Mouse (Mus musculus): ENCODE measurements around the gene Rps19bp1. TPM values are rescaled to one million over a fixed set of nuclear protein-coding genes. Genes with fewer than 3 reads are reported as not detected.

The Rps19bp1 gene
- total and polyA plus RNA-seq, 3 experiments, result 78.9 to 155 TPM; not detected in 1

DNA sequence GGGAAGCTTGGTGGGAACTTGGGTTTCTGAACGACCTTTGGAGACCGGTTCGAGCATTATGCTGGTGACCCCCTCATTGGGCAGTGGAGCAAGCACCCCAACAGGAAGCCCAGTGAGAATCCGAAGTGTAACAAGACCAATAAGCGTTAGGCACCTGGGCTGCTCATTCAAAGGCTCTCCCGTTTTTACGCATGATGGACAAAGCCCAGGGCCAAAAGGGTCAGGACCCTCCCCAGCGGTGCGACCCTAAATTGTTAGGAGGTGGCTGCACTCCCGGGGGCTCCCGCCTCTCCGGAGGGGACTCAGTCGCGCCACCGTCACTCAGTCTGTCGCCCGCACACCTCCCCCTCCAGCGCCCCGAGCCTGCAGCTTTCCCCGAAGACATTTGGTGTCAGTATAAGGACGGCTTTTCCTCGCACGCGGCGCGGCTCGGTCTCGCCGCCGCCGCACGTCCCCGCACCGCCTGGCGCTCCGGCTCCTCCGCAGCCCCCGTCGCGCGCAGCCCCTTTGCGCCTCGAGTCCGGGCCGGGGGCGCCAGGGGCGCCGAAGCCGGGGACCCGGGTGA, 22.8 kb upstream of the Rps19bp1 start, which contains the start of gene Cacna1i (continued):
- TF ChIP-seq GATA1 (IDR thresholded peaks at IDR 0.05; ENCODE audit: low read depth, low read length), result no peak
- no peak for TF ChIP-seq JUND (IDR thresholded peaks at IDR 0.05; ENCODE audit: low read depth, low read length)
- no peak for TF ChIP-seq MAX (IDR thresholded peaks at IDR 0.05; ENCODE audit: low read length)

- peak; percentile 53 for DNase-seq (ENCODE audit: low read depth, low spot score)
- no peak overlapping the region for H3K9ac ChIP-seq (ENCODE audit: control insufficient read depth, low read depth, low read length, poor library complexity, severe bottlenecking)
- H3K4me1 ChIP-seq (ENCODE audit: control insufficient read depth in 1 of 2, insufficient read depth in 2 of 2, low read length in 2 of 2), result no peaks in the 10 kb centered on the region
- H3K27me3 ChIP-seq (ENCODE audit: control insufficient read depth in 1 of 2, insufficient read depth in 2 of 2, low read length in 2 of 2), result peaks cover 0 to 2% of the 10 kb centered on the region in 2 experiments; a peak in 1 of 4 replicates
- H3K36me3 ChIP-seq (ENCODE audit: control insufficient read depth in 1 of 2, insufficient read depth in 2 of 2, low read length in 2 of 2), result no peaks in the 10 kb centered on the region
- H3K79me2 ChIP-seq (ENCODE audit: control insufficient read depth, insufficient read depth, low read length, poor library complexity), result no peaks in the 10 kb centered on the region
- H3K9me3 ChIP-seq (replicated peaks; ENCODE audit: insufficient read depth, low read length), result no peaks in the 10 kb centered on the region
- TF ChIP-seq SMC3 (IDR thresholded peaks at IDR 0.05; ENCODE audit: low read depth, low read length), result peak; percentile 79
- peak; percentile 36; the same call in 1 of the 2 replicates for TF ChIP-seq ZC3H11A (IDR thresholded peaks at IDR 0.05; ENCODE audit: low read depth, low read length)
- no peak for TF ChIP-seq EP300 (IDR thresholded peaks at IDR 0.05; ENCODE audit: low read depth in 1 of 2, low read length in 2 of 2)
- TF ChIP-seq CTCF (IDR thresholded peaks at IDR 0.05 in 2 of 3, conservative IDR thresholded peaks at IDR 0.05 in 1 of 3; ENCODE audit: control insufficient read depth in 1 of 3, insufficient read depth in 1 of 3, low read depth in 2 of 3, low read length in 3 of 3, poor library complexity in 1 of 3, severe bottlenecking in 1 of 3), result peak; percentile 77 to 85 (median 78)
- TF ChIP-seq RAD21 (IDR thresholded peaks at IDR 0.05; ENCODE audit: low read depth, low read length), result peak; percentile 30
- no peak for TF ChIP-seq JUND (IDR thresholded peaks at IDR 0.05; ENCODE audit: low read depth, low read length)
- H3K27ac ChIP-seq (ENCODE audit: control insufficient read depth, low read depth, low read length), result no peak overlapping the region
- no peak overlapping the region for H3K4me3 ChIP-seq (ENCODE audit: control insufficient read depth in 1 of 2, insufficient read depth in 1 of 2, low read depth in 2 of 2, low read length in 2 of 2)
Measured at GRCm38 (mm10) chr15:80280646-80281045, 16.5 kb upstream of the Rps19bp1 start.

DNA sequence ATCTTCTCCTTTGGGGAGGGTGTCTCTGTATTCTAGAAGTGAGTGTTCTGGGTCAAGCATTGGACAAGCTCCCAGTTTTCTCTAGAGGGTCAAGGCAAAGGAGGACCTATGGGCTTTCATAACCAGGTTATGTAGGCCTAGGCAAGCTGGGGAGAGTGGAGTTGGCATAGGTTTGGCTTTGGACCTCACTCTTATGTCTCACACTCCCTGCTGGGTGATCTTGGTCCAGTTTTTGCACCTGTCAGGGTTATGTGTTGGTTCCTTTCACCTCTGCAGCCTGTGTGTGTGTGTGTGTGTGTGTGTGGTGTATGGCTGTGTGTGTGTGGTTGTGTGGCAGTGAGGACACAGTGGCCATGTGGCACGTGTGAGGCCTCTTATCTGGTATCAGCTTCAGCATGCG, 14.9 kb upstream of the Rps19bp1 start:
- Histone ChIP-seq H3K4me3 (ENCODE audit: control insufficient read depth in 1 of 2, insufficient read depth in 1 of 2, low read depth in 2 of 2, low read length in 2 of 2) (no peak overlapping the region), H3K4me1 (ENCODE audit: control insufficient read depth in 1 of 2, insufficient read depth in 2 of 2, low read length in 2 of 2) (no peaks in the 10 kb centered on the region), H3K9ac (ENCODE audit: control insufficient read depth, low read depth, low read length, poor library complexity, severe bottlenecking) (no peak overlapping the region), H3K27ac (ENCODE audit: control insufficient read depth, low read depth, low read length) (no peak overlapping the region), H3K9me3 (replicated peaks; ENCODE audit: insufficient read depth, low read length) (no peaks in the 10 kb centered on the region), H3K27me3 (ENCODE audit: control insufficient read depth in 1 of 2, insufficient read depth in 2 of 2, low read length in 2 of 2) (peaks cover 0 to 3% of the 10 kb centered on the region in 2 experiments; a peak in 1 of 4 replicates), H3K36me3 (ENCODE audit: control insufficient read depth in 1 of 2, insufficient read depth in 2 of 2, low read length in 2 of 2) (no peaks in the 10 kb centered on the region), H3K79me2 (ENCODE audit: control insufficient read depth, insufficient read depth, low read length, poor library complexity) (no peaks in the 10 kb centered on the region)
- DNase-seq (ENCODE audit: low read depth, low spot score), result no peak
- TF ChIP-seq USF1 (IDR thresholded peaks at IDR 0.05; ENCODE audit: low read depth, low read length), result no peak
- TF ChIP-seq POLR2AphosphoS5 (IDR thresholded peaks at IDR 0.05; ENCODE audit: borderline replicate concordance, low read depth, low read length), result no peak
- TF ChIP-seq MAX (IDR thresholded peaks at IDR 0.05; ENCODE audit: low read length), result no peak
- no peak for TF ChIP-seq HCFC1 (IDR thresholded peaks at IDR 0.05; ENCODE audit: low read depth, low read length)
- no peak for TF ChIP-seq CTCF (IDR thresholded peaks at IDR 0.05 in 2 of 3, conservative IDR thresholded peaks at IDR 0.05 in 1 of 3; ENCODE audit: control insufficient read depth in 1 of 3, insufficient read depth in 1 of 3, low read depth in 2 of 3, low read length in 3 of 3, poor library complexity in 1 of 3, severe bottlenecking in 1 of 3)
- TF ChIP-seq ELF1 (IDR thresholded peaks at IDR 0.05; ENCODE audit: low read depth, low read length), result no peak
- TF ChIP-seq ZC3H11A (IDR thresholded peaks at IDR 0.05; ENCODE audit: low read depth, low read length), result no peak
- no peak for TF ChIP-seq POLR2AphosphoS2 (IDR thresholded peaks at IDR 0.05; ENCODE audit: low read length)
- no peak for TF ChIP-seq MEF2A (IDR thresholded peaks at IDR 0.05; ENCODE audit: extremely low read depth, insufficient replicate concordance, low read depth, low read length, poor library complexity, severe bottlenecking)
- no peak for TF ChIP-seq EP300 (IDR thresholded peaks at IDR 0.05; ENCODE audit: low read depth in 1 of 2, low read length in 2 of 2)
- no peak for TF ChIP-seq ETS1 (IDR thresholded peaks at IDR 0.05; ENCODE audit: low read depth, low read length)
- TF ChIP-seq GABPA (IDR thresholded peaks at IDR 0.05; ENCODE audit: low read depth, low read length), result no peak
- no peak for TF ChIP-seq TCF12 (IDR thresholded peaks at IDR 0.05; ENCODE audit: low read depth, low read length)
- no peak for TF ChIP-seq NELFE (IDR thresholded peaks at IDR 0.05; ENCODE audit: low read depth, low read length)
- no peak for TF ChIP-seq ZNF384 (IDR thresholded peaks at IDR 0.05; ENCODE audit: low read depth, low read length)
- TF ChIP-seq USF2 (IDR thresholded peaks at IDR 0.05; ENCODE audit: borderline replicate concordance in 1 of 2, insufficient read depth in 1 of 2, low read depth in 1 of 2, low read length in 2 of 2), result no peak
- TF ChIP-seq SIN3A (IDR thresholded peaks at IDR 0.05; ENCODE audit: low read length), result no peak
- no peak for TF ChIP-seq SMC3 (IDR thresholded peaks at IDR 0.05; ENCODE audit: low read depth, low read length)
